Mouse (Mus musculus): ENCODE measurements around the gene Lrfn3. TPM values are rescaled to one million over a fixed set of nuclear protein-coding genes. Genes with fewer than 3 reads are reported as not detected.

The Lrfn3 gene
- polyA plus RNA-seq, 1 experiment from 2014 or later, result 13.9 TPM

DNA sequence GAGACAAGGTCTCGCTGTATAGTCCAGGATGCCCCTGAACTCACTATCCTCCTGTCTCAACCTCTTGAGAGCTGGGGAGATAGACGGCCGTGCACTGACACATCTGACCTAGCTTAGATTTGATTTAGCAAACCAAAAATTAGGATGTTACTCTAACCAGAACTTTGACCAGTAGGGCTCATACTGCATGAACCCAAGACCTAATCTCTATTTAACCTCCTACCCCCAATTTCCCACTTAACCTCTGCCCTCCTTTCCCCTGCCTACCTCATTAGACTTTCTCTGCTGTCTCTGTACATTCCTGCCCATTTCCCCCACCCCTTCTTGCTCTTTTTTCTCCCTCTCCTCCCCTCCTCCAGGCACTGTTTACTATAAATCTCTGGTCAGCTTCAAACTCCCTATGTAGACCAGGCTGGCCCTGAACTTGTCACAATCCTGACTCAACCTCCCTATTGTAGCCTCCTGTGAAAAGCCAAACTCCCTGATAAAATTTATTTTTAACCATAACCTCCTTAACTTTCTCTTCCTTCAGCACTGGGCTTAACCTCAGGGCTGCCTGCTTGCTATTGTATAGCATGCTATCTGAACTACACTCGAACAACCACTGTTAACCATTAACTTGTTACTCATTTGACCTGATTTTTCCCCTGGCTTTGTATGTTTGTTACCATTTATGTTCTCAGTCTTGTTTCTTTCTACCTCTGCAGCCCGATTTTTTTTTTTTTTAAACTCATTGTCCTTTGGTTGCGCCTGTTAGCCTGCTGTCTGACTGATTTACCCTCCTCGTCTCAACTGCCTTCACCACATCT lies 4.0 kb downstream of the Lrfn3 start:
- Histone ChIP-seq H3K4me2 (ENCODE audit: low read length) (0 out of 2 replicates have a peak overlapping the region, but pooled peaks have one; percentile 17), H3K9me3 (ENCODE audit: control insufficient read depth, low read length) (no peaks in the 10 kb centered on the region), H3K27ac (replicated peaks; ENCODE audit: low read depth, low read length) (no peak overlapping the region), H3K4me1 (ENCODE audit: control insufficient read depth, insufficient read depth, low read length) (peaks cover 41% of the 10 kb centered on the region), H3K36me3 (ENCODE audit: control insufficient read depth, insufficient read depth, low read length) (peaks cover 57% of the 10 kb centered on the region), H3K4me3 (replicated peaks; ENCODE audit: low read depth, low read length) (no peak overlapping the region), H3K9ac (replicated peaks; ENCODE audit: low read length) (0 out of 2 replicates have a peak overlapping the region, but pooled peaks have one; percentile 9), H3K27me3 (ENCODE audit: control insufficient read depth, insufficient read depth, low read length) (no peaks in the 10 kb centered on the region)
- ATAC-seq (ENCODE audit: low FRiP score, low TSS enrichment) (no peak), DNase-seq (no peak)
- 64% methylated on average over 7 of the region's 7 CpGs for WGBS

DNA sequence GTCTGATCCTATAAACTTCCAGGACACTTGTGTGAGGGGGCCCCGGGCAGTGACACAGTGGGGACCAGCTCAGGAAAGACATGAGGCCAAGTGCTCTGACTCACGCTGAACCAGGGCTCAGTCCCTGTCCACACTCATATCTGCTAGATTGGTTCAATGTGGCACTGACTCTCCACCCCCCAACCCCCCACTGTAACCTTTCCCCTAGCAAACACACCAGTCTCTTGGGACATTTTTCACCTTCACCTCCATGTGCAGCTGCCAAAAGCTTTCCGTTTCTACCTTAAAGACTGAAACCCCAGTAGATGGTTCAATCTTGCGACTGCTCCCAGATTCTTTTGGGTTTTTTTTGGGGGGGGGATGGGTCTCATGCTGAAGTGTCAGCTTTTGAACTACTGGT lies 8.5 kb downstream of the Lrfn3 start:
- H3K9ac ChIP-seq (replicated peaks; ENCODE audit: low read length), result no peak overlapping the region
- H3K36me3 ChIP-seq (ENCODE audit: control insufficient read depth, insufficient read depth, low read length), result peaks cover 43% of the 10 kb centered on the region
- H3K4me2 ChIP-seq (ENCODE audit: low read length), result no peak overlapping the region
- DNase-seq, result no peak
- H3K4me3 ChIP-seq (replicated peaks; ENCODE audit: low read depth, low read length), result no peak overlapping the region
- 76% methylated on average over 4 of the region's 4 CpGs for WGBS
- H3K27me3 ChIP-seq (ENCODE audit: control insufficient read depth, insufficient read depth, low read length), result peaks cover 6% of the 10 kb centered on the region; the same call in 1 of the 2 replicates
- 0 out of 2 replicates have a peak, but pooled peaks cover 19% of the 10 kb centered on the region for H3K4me1 ChIP-seq (ENCODE audit: control insufficient read depth, insufficient read depth, low read length)
- no peak for ATAC-seq (ENCODE audit: low FRiP score, low TSS enrichment)
- no peak overlapping the region for H3K27ac ChIP-seq (replicated peaks; ENCODE audit: low read depth, low read length)
- H3K9me3 ChIP-seq (ENCODE audit: control insufficient read depth, low read length), result no peaks in the 10 kb centered on the region

DNA sequence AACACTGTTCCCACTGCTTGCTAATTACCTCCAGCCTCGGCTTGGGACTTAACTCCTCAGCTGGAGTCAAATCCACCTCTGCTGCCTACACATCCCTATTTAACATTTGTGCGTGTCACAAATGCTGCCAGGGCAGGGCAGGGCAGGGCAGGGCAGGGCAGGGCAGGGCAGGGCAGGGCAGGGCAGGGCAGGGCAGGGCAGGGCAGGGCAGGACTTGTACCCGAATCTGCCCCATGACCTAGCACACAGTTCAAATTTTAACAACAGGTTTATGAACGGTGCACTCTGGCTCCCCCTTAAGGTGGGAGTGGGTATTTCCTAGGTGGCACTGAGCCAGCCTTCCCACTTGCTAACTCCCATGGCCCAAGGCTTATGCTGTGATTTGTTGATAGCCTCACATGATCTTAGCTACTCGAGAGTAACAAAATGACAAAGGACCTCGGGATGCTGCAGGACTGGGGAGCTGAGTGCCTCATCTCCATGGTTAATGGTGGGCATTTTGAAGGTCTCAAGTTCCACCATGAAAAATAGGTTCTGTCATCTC lies 9.2 kb downstream of the Lrfn3 start:
- peak; percentile 61; the same call in 1 of the 2 replicates for ATAC-seq (ENCODE audit: low FRiP score, low TSS enrichment)
- Histone ChIP-seq H3K4me1 (ENCODE audit: control insufficient read depth, insufficient read depth, low read length) (0 out of 2 replicates have a peak, but pooled peaks cover 13% of the 10 kb centered on the region), H3K4me3 (replicated peaks; ENCODE audit: low read depth, low read length) (no peak overlapping the region), H3K9ac (replicated peaks; ENCODE audit: low read length) (no peak overlapping the region), H3K9me3 (ENCODE audit: control insufficient read depth, low read length) (no peaks in the 10 kb centered on the region), H3K27ac (replicated peaks; ENCODE audit: low read depth, low read length) (0 out of 2 replicates have a peak overlapping the region, but pooled peaks have one; percentile 20), H3K4me2 (ENCODE audit: low read length) (no peak overlapping the region), H3K36me3 (ENCODE audit: control insufficient read depth, insufficient read depth, low read length) (peaks cover 40% of the 10 kb centered on the region), H3K27me3 (ENCODE audit: control insufficient read depth, insufficient read depth, low read length) (peaks cover 10% of the 10 kb centered on the region; the same call in 1 of the 2 replicates)
- peak; percentile 81 for DNase-seq
- 17% methylated on average over 6 of the region's 6 CpGs for WGBS

DNA sequence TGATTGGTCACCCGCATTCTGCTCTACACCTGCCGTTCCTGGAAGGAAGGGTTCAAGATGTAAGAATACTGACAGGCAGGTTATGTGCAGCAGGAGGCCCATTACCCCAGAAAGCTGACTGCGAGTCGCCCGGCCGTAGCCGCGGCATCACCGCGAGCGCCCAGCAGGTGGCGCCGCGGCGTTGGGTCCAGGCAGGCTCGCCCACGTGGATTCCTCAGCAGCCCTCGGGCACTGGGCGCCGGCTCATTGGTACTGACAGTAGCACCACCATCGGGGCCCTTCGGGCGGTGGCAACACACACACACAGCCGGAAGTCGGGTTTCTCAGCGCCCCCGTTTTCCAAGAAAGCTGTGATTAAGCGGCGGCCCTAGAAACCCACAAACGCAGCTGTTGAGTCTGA lies 14.7 kb downstream of the Lrfn3 start:
- Histone ChIP-seq H3K27ac (replicated peaks; ENCODE audit: low read depth, low read length) (no peak overlapping the region), H3K4me3 (replicated peaks; ENCODE audit: low read depth, low read length) (no peak overlapping the region; the same call in 1 of the 2 replicates), H3K9ac (replicated peaks; ENCODE audit: low read length) (no peak overlapping the region), H3K4me2 (ENCODE audit: low read length) (peak overlapping the region; percentile 45), H3K27me3 (ENCODE audit: control insufficient read depth, insufficient read depth, low read length) (peaks cover 24% of the 10 kb centered on the region; the same call in 1 of the 2 replicates), H3K9me3 (ENCODE audit: control insufficient read depth, low read length) (no peaks in the 10 kb centered on the region), H3K36me3 (ENCODE audit: control insufficient read depth, insufficient read depth, low read length) (no peaks in the 10 kb centered on the region), H3K4me1 (ENCODE audit: control insufficient read depth, insufficient read depth, low read length) (0 out of 2 replicates have a peak, but pooled peaks cover 3% of the 10 kb centered on the region)
- WGBS, result 1% methylated on average over 30 of the region's 30 CpGs
- peak; percentile 73; the same call in 1 of the 2 replicates for ATAC-seq (ENCODE audit: low FRiP score, low TSS enrichment)
- peak; percentile 91 for DNase-seq

DNA sequence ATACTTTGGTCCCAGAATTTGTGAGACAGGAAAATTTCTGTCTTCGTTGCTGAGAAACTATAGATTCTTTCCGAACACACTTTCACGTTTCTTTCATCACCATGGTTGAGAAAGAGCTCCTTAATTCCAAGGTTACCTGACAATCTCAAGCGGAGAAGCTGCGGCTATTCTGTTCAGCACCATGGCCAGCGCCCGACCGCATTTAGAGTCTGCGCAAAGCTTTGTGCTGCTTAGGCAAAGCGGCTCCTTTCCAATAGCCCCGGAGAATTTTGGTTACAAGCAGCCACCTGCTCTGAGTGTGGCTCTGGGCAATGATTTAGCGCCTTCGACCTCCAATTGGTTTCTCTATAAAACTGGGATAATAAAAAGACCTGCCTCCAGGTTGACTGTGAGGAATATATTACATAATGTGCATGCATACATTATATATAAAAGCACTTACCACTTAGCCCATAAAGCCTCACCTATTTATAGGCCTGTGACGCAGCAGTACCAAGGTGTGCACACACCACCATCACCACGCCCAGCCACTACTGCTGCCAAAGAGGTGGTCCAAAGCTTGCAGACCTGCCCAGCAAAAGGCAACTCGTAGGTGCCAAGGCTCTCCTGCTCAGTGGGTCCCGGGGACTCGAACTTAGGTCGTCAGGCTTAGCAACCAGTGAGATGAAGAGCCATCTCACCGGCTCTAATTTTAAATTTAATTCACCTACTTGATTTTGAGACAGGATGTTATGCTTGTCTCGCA lies 15.8 kb downstream of the Lrfn3 start:
- peaks cover 24% of the 10 kb centered on the region; the same call in 1 of the 2 replicates for H3K27me3 ChIP-seq (ENCODE audit: control insufficient read depth, insufficient read depth, low read length)
- no peak overlapping the region for H3K27ac ChIP-seq (replicated peaks; ENCODE audit: low read depth, low read length)
- H3K36me3 ChIP-seq (ENCODE audit: control insufficient read depth, insufficient read depth, low read length), result no peaks in the 10 kb centered on the region
- DNase-seq (peak; percentile 73), ATAC-seq (ENCODE audit: low FRiP score, low TSS enrichment) (no peak)
- H3K4me3 ChIP-seq (replicated peaks; ENCODE audit: low read depth, low read length), result no peak overlapping the region
- WGBS, result 28% methylated on average over 21 of the region's 21 CpGs
- H3K4me2 ChIP-seq (ENCODE audit: low read length), result no peak overlapping the region
- H3K9me3 ChIP-seq (ENCODE audit: control insufficient read depth, low read length), result no peaks in the 10 kb centered on the region
- H3K9ac ChIP-seq (replicated peaks; ENCODE audit: low read length), result no peak overlapping the region
- H3K4me1 ChIP-seq (ENCODE audit: control insufficient read depth, insufficient read depth, low read length), result 0 out of 2 replicates have a peak, but pooled peaks cover 3% of the 10 kb centered on the region

DNA sequence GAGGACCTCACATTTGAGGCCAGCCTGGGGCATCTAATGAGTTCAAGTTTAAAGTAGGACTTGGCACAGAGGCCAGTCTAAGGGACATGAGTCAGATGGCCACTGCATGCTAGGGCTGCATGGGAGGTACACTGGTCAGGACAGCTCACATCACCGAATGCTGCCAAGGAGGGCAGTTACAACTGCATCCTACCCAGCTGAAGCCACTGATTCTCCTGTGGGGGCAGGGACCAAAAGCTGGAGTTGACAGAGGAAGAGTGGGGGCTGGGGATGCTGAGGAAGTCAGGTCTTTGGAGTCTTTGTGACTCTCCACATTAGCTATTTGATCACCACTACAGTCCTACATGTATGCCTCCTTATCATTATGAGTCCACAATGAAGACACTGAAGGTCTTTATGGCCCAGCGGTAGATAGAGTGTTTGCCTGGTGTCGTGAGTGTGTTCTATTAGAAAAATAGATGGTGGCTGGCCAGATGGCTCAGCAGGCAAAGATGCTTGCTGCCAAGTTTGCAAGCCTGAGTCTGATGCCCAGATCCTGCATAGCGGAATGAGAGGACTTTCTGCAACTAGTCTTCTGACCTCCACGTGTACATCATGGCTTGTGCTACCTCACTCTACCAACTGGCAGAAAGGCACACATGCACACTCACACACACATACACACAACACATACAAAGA lies 23.0 kb downstream of the Lrfn3 start:
- no peak overlapping the region for H3K4me3 ChIP-seq (replicated peaks; ENCODE audit: low read depth, low read length)
- WGBS, result 67% methylated on average over 5 of the region's 5 CpGs
- H3K4me1 ChIP-seq (ENCODE audit: control insufficient read depth, insufficient read depth, low read length), result no peaks in the 10 kb centered on the region
- H3K4me2 ChIP-seq (ENCODE audit: low read length), result no peak overlapping the region
- ATAC-seq (ENCODE audit: low FRiP score, low TSS enrichment) (no peak), DNase-seq (no peak)
- H3K9me3 ChIP-seq (ENCODE audit: control insufficient read depth, low read length), result no peaks in the 10 kb centered on the region
- no peaks in the 10 kb centered on the region for H3K36me3 ChIP-seq (ENCODE audit: control insufficient read depth, insufficient read depth, low read length)
- H3K9ac ChIP-seq (replicated peaks; ENCODE audit: low read length), result no peak overlapping the region
- no peak overlapping the region for H3K27ac ChIP-seq (replicated peaks; ENCODE audit: low read depth, low read length)
- peaks cover 15% of the 10 kb centered on the region for H3K27me3 ChIP-seq (ENCODE audit: control insufficient read depth, insufficient read depth, low read length)

DNA sequence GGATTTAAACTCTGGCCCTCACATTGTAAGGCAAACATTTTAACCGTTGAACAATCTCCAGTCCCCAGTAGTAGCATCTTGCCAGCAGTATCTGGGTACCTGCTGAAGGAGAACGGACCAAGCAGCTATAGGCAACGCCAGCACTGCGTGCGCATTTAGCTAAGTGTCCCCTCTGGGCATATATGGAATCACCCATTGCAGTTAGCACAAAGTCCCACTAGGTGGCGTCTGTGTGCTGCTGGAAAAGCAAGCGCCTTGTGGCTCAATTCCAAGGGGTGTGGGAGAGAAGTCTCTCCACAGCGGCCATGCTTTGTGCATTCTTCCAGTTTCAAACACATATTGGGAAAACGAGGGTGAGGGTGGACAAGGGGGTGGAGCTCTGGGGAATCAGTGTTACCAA lies 26.2 kb downstream of the Lrfn3 start:
- Histone ChIP-seq H3K27me3 (ENCODE audit: control insufficient read depth, insufficient read depth, low read length) (peaks cover 18% of the 10 kb centered on the region), H3K9ac (replicated peaks; ENCODE audit: low read length) (no peak overlapping the region), H3K4me3 (replicated peaks; ENCODE audit: low read depth, low read length) (no peak overlapping the region), H3K9me3 (ENCODE audit: control insufficient read depth, low read length) (no peaks in the 10 kb centered on the region), H3K36me3 (ENCODE audit: control insufficient read depth, insufficient read depth, low read length) (no peaks in the 10 kb centered on the region), H3K27ac (replicated peaks; ENCODE audit: low read depth, low read length) (no peak overlapping the region), H3K4me1 (ENCODE audit: control insufficient read depth, insufficient read depth, low read length) (no peaks in the 10 kb centered on the region), H3K4me2 (ENCODE audit: low read length) (peak overlapping the region; percentile 10; the same call in 1 of the 2 replicates)
- WGBS, result 2% methylated on average over 9 of the region's 9 CpGs
- DNase-seq (peak; percentile 96), ATAC-seq (ENCODE audit: low FRiP score, low TSS enrichment) (no peak)

DNA sequence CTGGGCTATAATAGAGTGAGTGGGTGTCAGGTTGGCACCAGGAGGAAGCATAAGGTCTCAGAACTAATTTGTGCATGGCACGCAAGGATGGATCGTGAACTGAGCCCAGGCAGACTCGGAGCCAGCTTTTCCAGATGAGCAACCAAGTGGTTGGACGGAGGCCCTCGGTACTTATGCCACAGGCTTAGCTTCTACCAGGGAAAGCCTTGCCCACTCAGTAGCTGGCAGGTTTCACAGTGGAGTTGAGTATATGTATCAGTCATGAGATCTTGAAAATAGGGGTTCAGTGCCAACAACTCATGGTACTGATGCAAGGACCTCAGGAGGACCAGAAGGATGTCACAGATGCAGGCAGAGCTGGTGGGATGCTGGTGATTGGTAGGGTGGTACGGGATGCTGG lies 26.9 kb downstream of the Lrfn3 start:
- ATAC-seq (ENCODE audit: low FRiP score, low TSS enrichment) (no peak), DNase-seq (no peak)
- Histone ChIP-seq H3K27ac (replicated peaks; ENCODE audit: low read depth, low read length) (no peak overlapping the region), H3K27me3 (ENCODE audit: control insufficient read depth, insufficient read depth, low read length) (peaks cover 18% of the 10 kb centered on the region), H3K9me3 (ENCODE audit: control insufficient read depth, low read length) (no peaks in the 10 kb centered on the region), H3K9ac (replicated peaks; ENCODE audit: low read length) (no peak overlapping the region), H3K4me1 (ENCODE audit: control insufficient read depth, insufficient read depth, low read length) (no peaks in the 10 kb centered on the region), H3K4me3 (replicated peaks; ENCODE audit: low read depth, low read length) (no peak overlapping the region), H3K36me3 (ENCODE audit: control insufficient read depth, insufficient read depth, low read length) (no peaks in the 10 kb centered on the region), H3K4me2 (ENCODE audit: low read length) (no peak overlapping the region)
- WGBS, result 79% methylated on average over 6 of the region's 6 CpGs

Data from midbrain, embryonic 14.5 days (tissue).